In genomic region chr9:99141171-99141570, GRCm38 (mm10) we compare ENCODE assay signal across 7 mouse cellular contexts. TPM values are rescaled to one million over a fixed set of nuclear protein-coding genes. Genes with fewer than 3 reads are reported as not detected.
DNase-seq lines count a peak whose midpoint lies in the region; ATAC-seq lines count a peak whose summit lies in the region.

No protein-coding gene starts in this region.

- H3K9ac ChIP-seq in kidney, embryonic 15.5 days = no peak overlapping the region
- no peak overlapping the region for H3K9ac ChIP-seq in embryonic facial prominence, embryonic 13.5 days
- no peak overlapping the region for H3K9ac ChIP-seq in hindbrain, embryonic 11.5 days (ENCODE audit: low read depth, low read length)
- H3K9ac ChIP-seq in midbrain, embryonic 15.5 days = no peak overlapping the region

- intact Hi-C loops in left cerebral cortex, postnatal 36 days (cut with DNase I) = loop anchor here (5.0 kb wide), 1 partner anchor 74 kb away; no protein-coding TSS in a partner anchor

- H3K36me3 ChIP-seq in kidney, embryonic 15.5 days = no peaks in the 10 kb centered on the region
- H3K36me3 ChIP-seq in embryonic facial prominence, embryonic 13.5 days = no peaks in the 10 kb centered on the region
- no peaks in the 10 kb centered on the region for H3K36me3 ChIP-seq in hindbrain, embryonic 11.5 days (ENCODE audit: control insufficient read depth, insufficient read depth, low read length)
- H3K36me3 ChIP-seq in midbrain, embryonic 15.5 days (replicated peaks) = no peaks in the 10 kb centered on the region

- 51% methylated on average over 3 of the region's 3 CpGs for WGBS in kidney, embryonic 15.5 days
- 44% methylated on average over 3 of the region's 3 CpGs for WGBS in embryonic facial prominence, embryonic 13.5 days
- WGBS in hindbrain, embryonic 11.5 days = 57% methylated on average over 3 of the region's 3 CpGs
- 42% methylated on average over 3 of the region's 3 CpGs for WGBS in midbrain, embryonic 15.5 days

- peak overlapping the region; percentile 72 for H3K4me2 ChIP-seq in kidney, embryonic 15.5 days
- H3K4me2 ChIP-seq in embryonic facial prominence, embryonic 13.5 days = peak overlapping the region; percentile 73
- H3K4me2 ChIP-seq in hindbrain, embryonic 11.5 days (replicated peaks; ENCODE audit: low read depth, low read length) = peak overlapping the region; percentile 63; the same call in 1 of the 2 replicates
- peak overlapping the region; percentile 60 for H3K4me2 ChIP-seq in midbrain, embryonic 15.5 days

- ATAC-seq in kidney, embryonic 15.5 days (replicated peaks; ENCODE audit: low FRiP score) = no peak
- ATAC-seq in embryonic facial prominence, embryonic 13.5 days (ENCODE audit: insufficient number of reproducible peaks, insufficient read depth, low FRiP score, low TSS enrichment, low read depth) = no peak
- no peak for ATAC-seq in hindbrain, embryonic 11.5 days (ENCODE audit: low FRiP score)
- no peak for ATAC-seq in midbrain, embryonic 15.5 days (replicated peaks)

- H3K27ac ChIP-seq in kidney, embryonic 15.5 days = no peak overlapping the region
- H3K27ac ChIP-seq in embryonic facial prominence, embryonic 13.5 days = no peak overlapping the region
- H3K27ac ChIP-seq in hindbrain, embryonic 11.5 days (ENCODE audit: low read depth, low read length) = no peak overlapping the region
- H3K27ac ChIP-seq in midbrain, embryonic 15.5 days = no peak overlapping the region

- H3K4me1 ChIP-seq in kidney, embryonic 15.5 days = peaks cover 7% of the 10 kb centered on the region
- 0 out of 2 replicates have a peak, but pooled peaks cover 8% of the 10 kb centered on the region for H3K4me1 ChIP-seq in embryonic facial prominence, embryonic 13.5 days
- H3K4me1 ChIP-seq in hindbrain, embryonic 11.5 days (replicated peaks; ENCODE audit: control insufficient read depth, insufficient read depth, low read length) = no peaks in the 10 kb centered on the region
- peaks cover 20% of the 10 kb centered on the region for H3K4me1 ChIP-seq in midbrain, embryonic 15.5 days

- no peak for DNase-seq in kidney, adult 11 months
- DNase-seq in hindbrain, embryonic 11.5 days (ENCODE audit: low spot score) = no peak
- DNase-seq in left cerebral cortex, postnatal 36 days (ENCODE audit: low spot score in 2 of 2) = no peak
- DNase-seq in left cerebral cortex, adult 18-20 months (ENCODE audit: low spot score in 2 of 2) = no peak

- no peaks in the 10 kb centered on the region for H3K9me3 ChIP-seq in kidney, embryonic 15.5 days (replicated peaks)
- no peaks in the 10 kb centered on the region for H3K9me3 ChIP-seq in embryonic facial prominence, embryonic 13.5 days
- no peaks in the 10 kb centered on the region for H3K9me3 ChIP-seq in hindbrain, embryonic 11.5 days (ENCODE audit: control insufficient read depth, low read length)
- no peaks in the 10 kb centered on the region for H3K9me3 ChIP-seq in midbrain, embryonic 15.5 days

- peaks cover 30% of the 10 kb centered on the region for H3K27me3 ChIP-seq in kidney, embryonic 15.5 days
- peaks cover 41% of the 10 kb centered on the region for H3K27me3 ChIP-seq in embryonic facial prominence, embryonic 13.5 days
- H3K27me3 ChIP-seq in hindbrain, embryonic 11.5 days (ENCODE audit: control insufficient read depth, insufficient read depth, low read length) = no peaks in the 10 kb centered on the region
- H3K27me3 ChIP-seq in midbrain, embryonic 15.5 days (replicated peaks) = no peaks in the 10 kb centered on the region

- peak overlapping the region; percentile 83; the same call in 1 of the 2 replicates for H3K4me3 ChIP-seq in kidney, embryonic 15.5 days (replicated peaks)
- no peak overlapping the region for H3K4me3 ChIP-seq in embryonic facial prominence, embryonic 13.5 days
- H3K4me3 ChIP-seq in hindbrain, embryonic 11.5 days (ENCODE audit: low read depth, low read length) = no peak overlapping the region
- peak overlapping the region; percentile 90; the same call in 1 of the 2 replicates for H3K4me3 ChIP-seq in midbrain, embryonic 15.5 days

RNA-seq across cellular contexts. Expression of gene Pik3cb, which starts 0.8 kb away (rescaled TPM):
- polyA plus RNA-seq in kidney, embryonic 15.5 days (2015; fragmentation: Nextera tagmentation; extraction: Ambion mirVana) = 1.3 and 1.4 TPM in 2 replicates
- polyA plus RNA-seq in embryonic facial prominence, embryonic 13.5 days (2015; fragmentation: Nextera tagmentation; extraction: Ambion mirVana) = 1.6 and 2.6 TPM in 2 replicates
- polyA plus RNA-seq in hindbrain, embryonic 11.5 days (2014; fragmentation: Nextera tagmentation; extraction: Ambion mirVana) = 1.5 and 2.2 TPM in 2 replicates
- polyA plus RNA-seq in midbrain, embryonic 15.5 days (2015; fragmentation: Nextera tagmentation; extraction: Ambion mirVana) = 2.3 and 4.4 TPM in 2 replicates
- 10 to 100 TPM; 23.3 to 23.9 TPM for total RNA-seq in left cerebral cortex, postnatal 36 days (2021)
- 10 to 100 TPM; 24.4 to 25.5 TPM for total RNA-seq in left cerebral cortex, adult 18-20 months (2021)

Comparison
In these comparisons a context has a peak if more than half of its experiments do, and no peak if none do; other contexts are left out.
1. H3K4me3 ChIP-seq: peak in kidney, embryonic 15.5 days (single experiment) and midbrain, embryonic 15.5 days (single experiment); none in embryonic facial prominence, embryonic 13.5 days (single experiment) and hindbrain, embryonic 11.5 days (single experiment).
2. Peak in every context shown above with its lines, with median percentiles within 50 percentile points of each other: H3K4me2 ChIP-seq.